Mouse (Mus musculus) yolk sac, embryonic 10.5 days (tissue): ENCODE results near the gene Glt8d1.

ENCODE experiments used
- DNase-seq: peaks from one replicate; pipeline ENCODE4 v3.0.0-alpha.2; 2017; ENCODE audit warnings: low spot score

Glt8d1 gene

DNA sequence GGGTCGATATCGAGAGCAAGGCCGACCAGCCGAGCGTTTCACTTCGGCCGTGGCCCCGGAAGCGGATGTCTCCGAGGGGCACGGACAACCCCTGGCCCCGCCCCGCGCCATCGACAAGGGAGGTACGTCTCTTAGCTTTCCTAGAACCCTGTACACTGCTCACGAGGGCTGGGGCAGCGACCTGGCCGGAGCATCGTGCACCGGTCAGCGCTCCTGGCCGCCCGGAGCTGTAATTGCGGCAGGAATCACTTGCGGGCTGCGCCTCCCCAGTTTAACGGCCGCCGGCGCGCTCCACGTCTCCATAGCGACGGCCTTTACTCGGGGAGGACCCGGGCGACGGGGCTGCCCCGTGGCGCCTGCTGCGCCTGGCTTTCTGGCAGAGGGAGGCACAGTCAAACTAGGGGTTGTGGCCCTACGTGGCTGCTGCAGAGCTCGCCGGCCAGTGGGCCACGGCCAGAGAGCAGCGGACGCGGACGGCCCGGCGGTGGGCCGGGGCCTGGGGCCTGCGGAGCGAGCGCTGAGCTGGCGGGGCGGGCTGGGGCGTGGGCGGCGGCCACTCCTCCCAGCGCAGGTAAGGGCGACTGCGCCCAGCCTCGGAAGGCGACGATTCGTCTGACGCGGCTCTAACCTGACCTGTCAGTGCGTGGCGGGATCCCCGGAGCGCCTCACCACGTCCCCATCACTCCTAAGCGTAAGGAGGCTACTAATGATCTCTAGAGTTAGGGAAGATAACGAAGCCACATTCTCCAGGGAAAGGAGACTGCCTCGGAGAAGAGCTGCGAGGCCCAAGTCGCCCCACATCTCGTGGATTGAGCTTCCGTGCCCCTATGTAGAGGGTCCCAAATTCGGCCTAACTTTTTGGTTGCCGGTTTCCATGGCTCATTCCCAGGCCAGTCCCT, at the start of gene Glt8d1, which contains the start of gene Spcs1:
Gene Glt8d1 (plus strand): TSS at position 94 of the 899 bp plus-strand sequence.
Gene Spcs1 (minus strand): TSS at position 366 of the 899 bp plus-strand sequence.
- DNase-seq: peak; percentile 93

GRCm38 (mm10) chr14:30958517-30958916, 42.7 kb upstream of the Glt8d1 start:
- DNase-seq: no peak

GRCm38 (mm10) chr14:30959031-30959430, 42.2 kb upstream of the Glt8d1 start:
- DNase-seq: no peak

DNA sequence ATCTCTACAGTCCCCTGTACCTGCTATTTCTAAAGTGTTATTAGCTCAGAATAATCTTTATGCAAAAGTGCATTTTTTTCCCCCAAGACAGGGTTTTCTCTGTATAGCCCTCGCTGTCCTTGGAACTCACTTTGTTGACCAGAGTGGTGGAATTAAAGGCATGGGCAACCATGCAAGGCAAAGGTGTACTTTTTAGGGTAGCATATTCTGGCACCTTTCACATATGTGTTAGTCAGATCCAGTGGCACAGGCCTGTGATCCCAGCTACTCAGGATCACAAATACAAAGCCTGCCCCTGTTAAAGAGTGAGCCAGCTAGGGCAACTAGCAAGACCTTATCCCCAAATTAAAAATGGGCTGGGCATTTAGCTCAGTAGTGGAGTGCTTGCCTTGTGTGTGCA, 40.8 kb upstream of the Glt8d1 start:
- DNase-seq: no peak

GRCm38 (mm10) chr14:30974204-30974603, 27.0 kb upstream of the Glt8d1 start:
- peak; percentile 43 for DNase-seq

- peak; percentile 78 for DNase-seq
These were observed 25.0 kb upstream of the Glt8d1 start for GRCm38 (mm10) chr14:30976222-30976621.

DNA sequence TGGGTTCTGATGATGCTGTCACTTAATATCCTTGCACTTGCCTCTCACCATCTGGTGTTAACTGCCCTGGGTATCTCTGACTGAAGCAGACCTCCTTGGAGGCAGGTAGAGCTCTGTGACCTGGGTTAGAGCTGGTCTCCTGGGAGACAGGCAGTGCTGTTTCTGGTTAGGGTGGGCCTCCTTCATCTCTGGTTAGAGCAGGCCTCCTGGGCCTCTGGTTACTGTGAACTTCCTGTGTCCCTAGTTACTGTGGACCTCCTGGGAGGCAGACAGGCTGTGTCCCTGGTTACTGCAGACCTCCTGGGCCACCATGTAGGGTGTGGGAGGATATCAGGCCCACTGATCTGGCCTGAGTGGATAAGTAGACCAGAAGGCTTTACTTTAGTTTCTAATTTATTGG, 4.8 kb upstream of the Glt8d1 start:
- no peak for DNase-seq

GRCm38 (mm10) chr14:31000356-31000755, 844 bp upstream of the Glt8d1 start:
- DNase-seq: no peak

GRCm38 (mm10) chr14:31000816-31001306, 339 bp upstream of the Glt8d1 start:
- DNase-seq: no peak

- DNase-seq: no peak
These were observed 3.3 kb downstream of the Glt8d1 start for GRCm38 (mm10) chr14:31004527-31004926.

- no peak for DNase-seq
These were observed 5.6 kb downstream of the Glt8d1 start for GRCm38 (mm10) chr14:31006779-31007178.

- no peak for DNase-seq
These were observed 10.4 kb downstream of the Glt8d1 start for GRCm38 (mm10) chr14:31011588-31011987.

DNA sequence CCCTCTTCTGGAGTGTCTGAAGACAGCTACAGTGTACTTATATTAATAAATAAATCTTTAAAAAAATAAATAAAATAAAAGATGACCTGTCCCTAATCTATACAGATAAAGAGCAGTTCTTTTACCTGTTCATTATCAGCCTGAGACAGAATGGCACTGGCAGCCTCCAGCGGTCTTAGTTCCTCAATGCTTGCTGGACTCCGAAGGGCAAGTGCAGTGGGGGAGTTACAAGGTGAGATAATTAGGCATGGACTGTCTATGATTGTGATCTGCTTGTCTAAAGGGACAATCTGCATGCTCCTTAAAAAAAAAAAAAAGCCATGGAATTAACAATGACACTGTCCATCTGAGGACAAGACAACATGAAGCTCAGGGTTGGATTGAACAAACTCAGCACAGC, 12.7 kb downstream of the Glt8d1 start:
- no peak for DNase-seq

DNA sequence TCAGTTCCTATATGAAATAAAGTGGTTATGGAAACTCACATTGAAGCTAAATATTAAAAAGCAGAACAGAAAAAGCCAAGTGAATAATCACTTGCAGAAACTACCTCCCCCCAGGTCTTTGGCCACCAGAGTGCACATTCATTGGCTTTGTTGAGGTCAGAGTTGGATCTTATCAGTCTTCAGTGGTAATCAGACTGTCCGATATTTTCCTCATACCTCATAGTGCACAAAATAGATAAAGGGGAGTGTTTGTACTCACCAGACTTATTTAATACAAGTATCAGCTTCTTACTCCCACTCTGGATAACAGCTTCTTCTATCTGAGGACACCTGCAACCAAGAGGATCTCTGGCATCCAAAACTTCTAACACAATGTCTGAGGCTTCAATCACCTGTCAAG, 14.9 kb downstream of the Glt8d1 start:
- DNase-seq: no peak

DNA sequence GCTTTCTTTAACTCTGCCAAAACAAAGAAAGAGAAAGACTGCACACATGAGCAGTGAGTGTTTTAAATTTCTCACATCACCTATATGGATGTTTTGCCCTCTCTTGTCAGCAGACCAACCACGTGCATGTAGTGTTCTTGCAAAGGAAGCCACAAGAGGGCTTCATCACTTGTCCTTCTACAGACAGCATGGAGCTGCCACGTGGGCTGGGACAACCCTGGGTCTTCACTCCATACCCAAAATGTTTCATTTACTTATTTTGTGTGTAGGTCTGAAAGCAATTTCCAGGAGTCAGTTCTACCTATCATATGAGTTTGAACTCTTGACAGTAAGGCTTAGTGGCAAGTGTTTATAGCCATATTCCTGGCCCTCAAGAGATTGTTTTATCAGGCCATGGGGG, 16.7 kb downstream of the Glt8d1 start:
- peak; percentile 49 for DNase-seq

DNA sequence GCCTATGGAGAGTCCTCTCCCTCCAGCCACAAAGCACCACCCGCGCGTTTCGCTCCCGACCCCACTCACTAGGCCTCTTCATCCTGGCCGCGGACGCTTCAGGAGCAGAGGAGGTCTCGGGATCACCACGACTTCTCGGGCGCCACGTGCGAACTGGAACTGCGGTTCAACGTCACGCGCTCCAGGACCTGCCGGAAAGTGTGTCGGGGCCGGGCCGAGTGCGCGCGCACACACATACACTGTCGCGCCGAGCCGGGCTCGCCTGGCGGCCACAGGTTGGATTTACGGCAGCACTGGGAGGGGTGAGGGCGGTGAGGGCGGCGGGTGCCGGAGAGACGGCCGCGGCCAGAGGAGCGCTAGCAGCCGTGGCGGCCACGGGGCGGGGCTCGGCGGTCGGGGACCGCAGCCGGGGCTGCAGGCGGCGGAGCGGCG, 17.7 kb downstream of the Glt8d1 start, which contains the start of the genes Pbrm1 and Gnl3:
Gene Pbrm1 (plus strand): TSS at position 279 of the 432 bp plus-strand sequence.
Gene Gnl3 (minus strand): TSS at position 293 of the 432 bp plus-strand sequence.
- peak; percentile 96 for DNase-seq

GRCm38 (mm10) chr14:31019331-31020205, 18.4 kb downstream of the Glt8d1 start:
- DNase-seq: peak; percentile 87

- DNase-seq: no peak
These were observed 21.4 kb downstream of the Glt8d1 start for GRCm38 (mm10) chr14:31022579-31022978.

DNA sequence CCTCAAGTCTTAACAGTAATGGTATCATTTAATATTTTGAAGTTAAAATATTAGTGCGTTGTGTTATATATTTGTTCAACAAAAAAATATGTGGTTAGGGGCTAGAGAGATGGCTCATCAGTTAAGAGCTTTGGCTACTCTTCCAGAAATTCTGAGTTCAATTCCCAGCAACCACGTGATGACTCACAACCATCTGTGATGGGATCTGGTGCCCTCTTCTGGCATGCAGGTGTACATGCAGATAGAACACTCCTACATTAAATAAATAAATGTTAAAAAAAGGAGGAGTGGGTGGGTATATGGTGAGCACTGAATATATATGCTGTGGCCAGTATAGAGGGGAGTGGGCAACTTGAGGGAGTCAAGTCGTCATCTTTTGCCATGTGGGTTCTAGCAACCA, 24.6 kb downstream of the Glt8d1 start:
- DNase-seq: no peak

DNA sequence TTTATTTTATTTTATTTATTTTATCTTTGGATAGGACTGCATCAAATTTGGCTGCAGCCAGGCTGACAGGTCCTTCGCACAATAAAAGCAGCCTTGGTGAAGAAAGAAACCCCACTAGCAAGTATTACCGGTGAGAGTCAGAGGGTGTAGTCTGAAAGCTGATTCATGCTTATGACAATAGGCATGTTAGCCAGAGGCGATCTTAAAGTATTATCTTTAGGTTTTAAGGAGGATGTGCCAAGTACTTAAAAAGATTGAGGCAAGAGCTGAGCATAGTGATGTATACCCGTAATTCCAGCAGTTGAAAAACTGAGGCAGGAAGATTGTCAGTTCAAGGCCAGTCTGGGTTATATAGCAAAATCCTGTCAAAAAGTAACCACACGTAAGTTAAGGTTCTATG, 44.1 kb downstream of the Glt8d1 start:
- no peak for DNase-seq

DNA sequence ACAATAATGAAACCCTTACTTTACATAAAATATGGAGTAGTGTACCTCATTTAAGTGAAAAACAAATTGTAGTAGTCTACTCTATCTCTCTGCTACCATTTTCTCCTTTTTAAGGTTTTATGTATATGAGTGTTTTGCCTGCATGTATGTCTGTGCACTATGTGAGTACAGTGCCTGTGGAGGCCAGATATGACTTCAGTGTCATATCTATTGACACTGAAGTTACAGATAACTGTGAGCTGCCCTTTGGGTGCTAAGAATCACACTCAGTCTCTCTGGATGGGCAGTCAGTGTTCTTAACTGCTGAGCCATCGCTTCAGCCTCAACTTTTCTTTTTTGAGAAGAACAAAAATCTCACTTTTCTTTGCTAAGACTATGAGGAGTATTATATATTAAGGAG, 44.6 kb downstream of the Glt8d1 start:
- DNase-seq: no peak
